Comparison of ENCODE assay signal across 8 mouse cellular contexts in genomic region chr9:22116740-22117426, GRCm38 (mm10). TPM values are rescaled to one million over a fixed set of nuclear protein-coding genes. Genes with fewer than 3 reads are reported as not detected.
DNase-seq lines count a peak whose midpoint lies in the region; ATAC-seq and TF ChIP-seq lines count a peak whose summit lies in the region.

Elof1 (minus strand) TSS chr9:22117172.

- no peak for TF ChIP-seq CTCF in cortical plate, adult 2 months (IDR thresholded peaks at IDR 0.05; ENCODE audit: extremely low read depth, insufficient read depth, low read length)

- DNase-seq in gastrocnemius, adult 8-10 months (ENCODE audit: low spot score in 2 of 2) = peak; percentile 84 to 89
- peak; percentile 91 for DNase-seq in hindlimb bud, embryonic 11.5 days (ENCODE audit: extremely low spot score, low read depth, low spot score)
- peak; percentile 84 to 95 for DNase-seq in left cerebral cortex, adult 8-10 months (ENCODE audit: low spot score in 2 of 2)
- peak; percentile 97 for DNase-seq in right cerebral cortex, postnatal 10 days (ENCODE audit: low spot score in 2 of 2)
- peak; percentile 85 for DNase-seq in urinary bladder, postnatal 25 days (ENCODE audit: low spot score)

- no peak within 1 kb of the TSS for H3K27ac ChIP-seq in cortical plate, adult 2 months (ENCODE audit: insufficient read depth, low read length)

- peak; percentile 97 for TF ChIP-seq POLR2A in cortical plate, adult 2 months (IDR thresholded peaks at IDR 0.05; ENCODE audit: extremely low read depth, insufficient read depth, low read length)

- peaks cover 4% of the 10 kb centered on the region for H3K27me3 ChIP-seq in megakaryocyte, embryonic 14.5 days (replicated peaks)

- H3K36me3 ChIP-seq in megakaryocyte, embryonic 14.5 days (replicated peaks; ENCODE audit: low read length) = peaks cover 30% of the 10 kb centered on the region

- peaks cover 5% of the 10 kb centered on the region; the same call in 1 of the 2 replicates for H3K4me1 ChIP-seq in cortical plate, adult 2 months (ENCODE audit: control insufficient read depth, insufficient read depth, low read length)
- H3K4me1 ChIP-seq in megakaryocyte, embryonic 14.5 days = peaks cover 32% of the 10 kb centered on the region

- peaks cover 3% of the 10 kb centered on the region; the same call in 1 of the 2 replicates for H3K9me3 ChIP-seq in megakaryocyte, embryonic 14.5 days

- H3K4me3 ChIP-seq in cortical plate, adult 2 months (ENCODE audit: insufficient read depth, low read length) = peak within 1 kb of the TSS; percentile 47
- peak within 1 kb of the TSS; percentile 95 for H3K4me3 ChIP-seq in megakaryocyte, embryonic 14.5 days (replicated peaks)

- ATAC-seq in activated CD4-positive, CD25-positive, alpha-beta regulatory T cell, adult 4 months = peak; percentile 98

RNA-seq across cellular contexts. Expression of gene Elof1, which starts in this region (rescaled TPM):
- 100 to 1,000 TPM in 1 of 2 experiments, 10 to 100 TPM in 1; 96.8 to 108 TPM for polyA plus RNA-seq in activated CD4-positive, CD25-positive, alpha-beta regulatory T cell, adult 4 months (2017; shearing (Covaris generic))
- 122 and 131 TPM in 2 replicates for polyA plus RNA-seq in cortical plate, adult 2 months (2012; rRNA removed)
- 10 to 100 TPM; 37.2 to 44.8 (median 43.2) TPM for total RNA-seq in gastrocnemius, adult 8-10 months (2022)
- 10 to 100 TPM; 52.2 to 69.8 (median 66.6) TPM for total RNA-seq in left cerebral cortex, adult 8-10 months (2022)
- polyA plus RNA-seq in megakaryocyte, embryonic 14.5 days (2012; ENCODE audit: insufficient read depth, low replicate concordance) = 75.4 and 147 TPM in 2 replicates
